Mouse (Mus musculus) CH12.LX (cell line): ENCODE results near the gene Adamts18. TPM values are rescaled to one million over a fixed set of nuclear protein-coding genes. Genes with fewer than 3 reads are reported as not detected.

Experiments
- DNase-seq: peaks from one replicate; pipeline ENCODE4 v3.0.0-alpha.2; 2013; ENCODE audit errors: extremely low read depth
- H3K27ac ChIP-seq: 2 replicates; pipeline ENCODE4 v1.5.1; 2012; ENCODE audit warnings: low read depth, mild to moderate bottlenecking, control low read depth, moderate library complexity; ENCODE audit not compliant: insufficient read depth
- H3K27me3 ChIP-seq: replicated peaks from 2 replicates; pipeline ENCODE3; 2012; ENCODE audit warnings: inconsistent platforms
- H3K36me3 ChIP-seq, 2 experiments: replicated peaks in 1 of 2; 2 replicates each; pipeline versions ENCODE3 to v1.6.1; 2012; ENCODE audit warnings: inconsistent platforms in 1 of 2, low read length in 1 of 2, mild to moderate bottlenecking in 1 of 2, mixed read lengths in 1 of 2, moderate library complexity in 1 of 2; ENCODE audit not compliant: control insufficient read depth in 1 of 2, insufficient read depth in 1 of 2
- H3K4me1 ChIP-seq, 2 experiments: 2 replicates each; pipeline ENCODE4 v1.6.1; 2012; ENCODE audit warnings: inconsistent platforms in 1 of 2, moderate library complexity in 1 of 2; ENCODE audit not compliant: insufficient read depth in 2 of 2, control insufficient read depth in 1 of 2
- H3K4me2 ChIP-seq: 2 replicates; pipeline ENCODE4 v1.6.1; 2012; ENCODE audit warnings: low read depth, mild to moderate bottlenecking, control low read depth; ENCODE audit not compliant: poor library complexity, insufficient read depth, severe bottlenecking
- H3K4me3 ChIP-seq, 3 experiments: fragments of 150-350 bp in 1 of 3; sonication (generic) in 1 of 3; replicated peaks in 1 of 3; 2 replicates each; pipeline versions ENCODE3 to v1.5.1; 2011 to 2012; ENCODE audit warnings: low read depth in 2 of 3, low read length in 2 of 3, mild to moderate bottlenecking in 2 of 3, moderate library complexity in 2 of 3, control low read depth in 1 of 3, improper control_type of control experiment in 1 of 3, inconsistent platforms in 1 of 3, mixed read lengths in 1 of 3; ENCODE audit not compliant: poor library complexity in 1 of 3
- H3K79me2 ChIP-seq: replicated peaks from 2 replicates; pipeline ENCODE4 v1.6.1; 2012; ENCODE audit warnings: mild to moderate bottlenecking, moderate library complexity; ENCODE audit not compliant: control insufficient read depth, poor library complexity, insufficient read depth, severe bottlenecking; ENCODE audit errors: extremely low read depth
- H3K9ac ChIP-seq: 2 replicates; pipeline ENCODE4 v1.6.1; 2012; ENCODE audit warnings: low read depth, mild to moderate bottlenecking, control low read depth, moderate library complexity; ENCODE audit not compliant: insufficient read depth
- H3K9me3 ChIP-seq: replicated peaks from 2 replicates; pipeline ENCODE3; 2012; ENCODE audit warnings: low read length, inconsistent platforms, mixed read lengths
- BHLHE40 ChIP-seq: IDR thresholded peaks from 2 replicates; pipeline ENCODE4 v1.6.1; 2011; ENCODE audit warnings: mild to moderate bottlenecking, low read depth, low read length, improper control_type of control experiment
- CHD2 ChIP-seq: IDR thresholded peaks from 2 replicates; pipeline ENCODE4 v1.6.1; 2011; ENCODE audit warnings: low read length, improper control_type of control experiment
- EP300 ChIP-seq: IDR thresholded peaks from 2 replicates; pipeline ENCODE4 v1.6.1; 2011; ENCODE audit warnings: low read length, improper control_type of control experiment
- ETS1 ChIP-seq: conservative IDR thresholded peaks from 2 replicates; pipeline ENCODE4 v1.6.1; 2012; ENCODE audit warnings: low read depth, mild to moderate bottlenecking, inconsistent platforms, low read length, improper control_type of control experiment, moderate library complexity
- GABPA ChIP-seq: IDR thresholded peaks from 2 replicates; pipeline ENCODE4 v1.6.1; 2012; ENCODE audit warnings: low read depth, low read length, improper control_type of control experiment, inconsistent platforms; ENCODE audit not compliant: insufficient replicate concordance
- HCFC1 ChIP-seq: IDR thresholded peaks from 2 replicates; pipeline ENCODE4 v1.6.1; 2012; ENCODE audit warnings: low read depth, mild to moderate bottlenecking, inconsistent platforms, low read length, improper control_type of control experiment
- IRF4 ChIP-seq: IDR thresholded peaks from 2 replicates; pipeline ENCODE4 v1.6.1; 2014; ENCODE audit warnings: low read depth, mild to moderate bottlenecking, inconsistent platforms, low read length, improper control_type of control experiment
- JUN ChIP-seq: IDR thresholded peaks from 2 replicates; pipeline ENCODE4 v1.6.1; 2011; ENCODE audit warnings: low read depth, mild to moderate bottlenecking, low read length, improper control_type of control experiment, moderate library complexity; ENCODE audit not compliant: insufficient read depth
- JUND ChIP-seq: conservative IDR thresholded peaks from 2 replicates; pipeline ENCODE4 v1.6.1; 2011; ENCODE audit warnings: low read depth, low read length, improper control_type of control experiment
- KAT2A ChIP-seq: IDR thresholded peaks from 2 replicates; pipeline ENCODE4 v1.6.1; 2012; ENCODE audit warnings: low read length, improper control_type of control experiment, inconsistent platforms; ENCODE audit not compliant: insufficient replicate concordance
- MEF2A ChIP-seq: IDR thresholded peaks from 2 replicates; pipeline ENCODE4 v1.6.1; 2014; ENCODE audit warnings: low read depth, mild to moderate bottlenecking, inconsistent platforms, low read length, improper control_type of control experiment, borderline replicate concordance
- NELFE ChIP-seq: IDR thresholded peaks from 2 replicates; pipeline ENCODE4 v1.6.1; 2011; ENCODE audit warnings: low read depth, low read length, improper control_type of control experiment
- NRF1 ChIP-seq: IDR thresholded peaks from 2 replicates; pipeline ENCODE4 v1.6.1; 2014; ENCODE audit warnings: low read depth, mild to moderate bottlenecking, inconsistent platforms, low read length, improper control_type of control experiment, moderate library complexity
- PAX5 ChIP-seq: IDR thresholded peaks from 2 replicates; pipeline ENCODE4 v1.6.1; 2012; ENCODE audit warnings: low read length, inconsistent platforms, mixed read lengths
- POLR2A ChIP-seq: IDR thresholded peaks from 2 replicates; pipeline ENCODE4 v1.6.1; 2011; ENCODE audit warnings: low read depth, mild to moderate bottlenecking, improper control_type of control experiment, low read length
- POLR2AphosphoS2 ChIP-seq: IDR thresholded peaks from 2 replicates; pipeline ENCODE4 v1.6.1; 2011; ENCODE audit warnings: low read depth, low read length, improper control_type of control experiment
- RAD21 ChIP-seq: IDR thresholded peaks from 2 replicates; pipeline ENCODE4 v1.6.1; 2011; ENCODE audit warnings: low read depth, mild to moderate bottlenecking, low read length, improper control_type of control experiment, moderate library complexity
- SMC3 ChIP-seq: IDR thresholded peaks from 2 replicates; pipeline ENCODE4 v1.6.1; 2011; ENCODE audit warnings: low read depth, low read length, improper control_type of control experiment
- TBP ChIP-seq: conservative IDR thresholded peaks from 2 replicates; pipeline ENCODE4 v1.6.1; 2011; ENCODE audit warnings: low read depth, low read length, improper control_type of control experiment
- TCF12 ChIP-seq: IDR thresholded peaks from 2 replicates; pipeline ENCODE4 v1.6.1; 2014; ENCODE audit warnings: low read depth, mild to moderate bottlenecking, inconsistent platforms, low read length, improper control_type of control experiment
- USF2 ChIP-seq: conservative IDR thresholded peaks from 2 replicates; pipeline ENCODE4 v1.6.1; 2011; ENCODE audit warnings: low read depth, low read length, improper control_type of control experiment
- ZMIZ1 ChIP-seq: IDR thresholded peaks from 2 replicates; pipeline ENCODE4 v1.6.1; 2012; ENCODE audit warnings: low read depth, mild to moderate bottlenecking, inconsistent platforms, low read length, improper control_type of control experiment
- dilution Hi-C: fragments of 300-500 bp; cut with MboI; formaldehyde crosslinking; loops from 2 replicates; pipeline ENCODE4 v1.14.3; 2020; ENCODE audit warnings: low sequenced_read_pairs; ENCODE audit not compliant: extremely low pct_unique_long_range_greater_than_20kb, extremely low pct_ligation_motif_present
- in situ Hi-C: fragments of 300-500 bp; cut with MboI; formaldehyde crosslinking; loops from 3 replicates; pipeline ENCODE4 v1.14.3; 2019; ENCODE audit warnings: low sequenced_read_pairs, low pct_ligation_motif_present, low pct_unique_long_range_greater_than_20kb, mixed read lengths
- polyA plus RNA-seq: library from polyadenylated mRNA; unstranded; fragments of >175 nt; gene quantifications from 2 replicates; pipeline ENCODE4 v1.2.1, GENCODE M21; 2012; ENCODE audit warnings: low read depth; ENCODE audit not compliant: insufficient read length
- total RNA-seq, 2 experiments: library from RNA; depleted of rRNA; stranded (reverse); fragments of 300-350 nt in 1 of 2; fragments of >200 nt in 1 of 2; gene quantifications; 2 replicates each; pipeline ENCODE4 v1.2.3; 2012 to 2014

The Adamts18 gene
- total and polyA plus RNA-seq, 3 experiments = not detected

GRCm38 (mm10) chr8:113656154-113656553 is 192.4 kb downstream of the Adamts18 start (continued):
- no peak; the same call in 1 of the 2 replicates for TF ChIP-seq POLR2AphosphoS2
- 0 out of 2 replicates have a peak, but pooled peaks have one; percentile 7 for TF ChIP-seq NELFE
- peak; percentile 45; the same call in 1 of the 2 replicates for TF ChIP-seq HCFC1
- TF ChIP-seq KAT2A = no peak
- no peak; the same call in 1 of the 2 replicates for TF ChIP-seq RAD21
- TF ChIP-seq POLR2A = peak; percentile 74
- no peak for TF ChIP-seq GABPA
- TF ChIP-seq MEF2A = peak; percentile 92
- TF ChIP-seq SMC3 = peak; percentile 12; the same call in 1 of the 2 replicates

- H3K4me3 ChIP-seq = no peak overlapping the region
Observed at GRCm38 (mm10) chr8:113653151-113653550, 195.4 kb downstream of the Adamts18 start.

GRCm38 (mm10) chr8:113652450-113652849 is 196.1 kb downstream of the Adamts18 start:
- no peak for DNase-seq
- Histone ChIP-seq H3K9me3 (no peaks in the 10 kb centered on the region), H3K36me3 (no peaks in the 10 kb centered on the region), H3K27ac (no peak overlapping the region), H3K79me2 (no peaks in the 10 kb centered on the region), H3K4me2 (no peak overlapping the region), H3K4me1 (peaks cover 16 to 61% of the 10 kb centered on the region in 2 experiments), H3K9ac (no peak overlapping the region), H3K27me3 (no peaks in the 10 kb centered on the region), H3K4me3 (no peak overlapping the region)
- in situ Hi-C loops = loop anchor here (25.0 kb wide), 1 partner anchor 785 kb away; the partner anchor contains the start of gene Wwox
- dilution Hi-C loops = no loop called here
- no peak for TF ChIP-seq ZMIZ1
- no peak for TF ChIP-seq IRF4
- no peak for TF ChIP-seq KAT2A
- TF ChIP-seq NRF1 = no peak
- TF ChIP-seq MEF2A = no peak
- TF ChIP-seq EP300 = no peak
- TF ChIP-seq JUN = no peak
- TF ChIP-seq CHD2 = no peak
- no peak for TF ChIP-seq USF2
- TF ChIP-seq PAX5 = no peak
- TF ChIP-seq POLR2A = no peak
- no peak for TF ChIP-seq TCF12
- no peak for TF ChIP-seq JUND

More at GRCm38 (mm10) chr8:113653151-113653550, 195.4 kb downstream of the Adamts18 start:
- Histone ChIP-seq H3K36me3 (no peaks in the 10 kb centered on the region), H3K27ac (no peak overlapping the region), H3K9me3 (no peaks in the 10 kb centered on the region), H3K79me2 (no peaks in the 10 kb centered on the region), H3K4me2 (no peak overlapping the region), H3K4me1 (peaks cover 17 to 67% of the 10 kb centered on the region in 2 experiments), H3K27me3 (no peaks in the 10 kb centered on the region), H3K9ac (no peak overlapping the region)
- in situ Hi-C loops (loop anchor here (25.0 kb wide), 1 partner anchor 784 kb away; the partner anchor contains the start of gene Wwox), dilution Hi-C loops (no loop called here)
- DNase-seq = no peak
- TF ChIP-seq BHLHE40 (no peak), SMC3 (no peak), TBP (no peak), ETS1 (no peak), MEF2A (no peak), JUND (no peak)
